Mouse (Mus musculus): ENCODE data around the gene Drg2. TPM values are rescaled to one million over a fixed set of nuclear protein-coding genes. Genes with fewer than 3 reads are reported as not detected.
A peak's percentile ranks its signal among the peaks of the same experiment; 100 is the strongest.
"Not testable (repeated sequence)": the region's sequence is repeated elsewhere in the genome, so short reads cannot be mapped to it uniquely, and the experiment has no call there.

Gene Drg2
- polyA plus RNA-seq, 1 experiment = 67.4 TPM

GRCm38 (mm10) chr11:60433501-60433900, 20.9 kb upstream of the Drg2 start:
- no peaks in the 10 kb centered on the region for H3K9me3 ChIP-seq (replicated peaks; ENCODE audit: control insufficient read depth, insufficient read depth, low read length, poor library complexity, severe bottlenecking)
- H3K9ac ChIP-seq (ENCODE audit: low read depth, poor library complexity, severe bottlenecking) = no peak overlapping the region
- no peak for TF ChIP-seq CTCF (IDR thresholded peaks at IDR 0.05; ENCODE audit: low read depth, low read length)
- no peak for TF ChIP-seq POLR2A (IDR thresholded peaks at IDR 0.05; ENCODE audit: insufficient read depth, low read length)
- no peak for TF ChIP-seq EP300 (IDR thresholded peaks at IDR 0.05; ENCODE audit: insufficient read depth, low read depth, low read length)
- H3K4me3 ChIP-seq (ENCODE audit: low read depth, low read length) = no peak overlapping the region
- peaks cover 28% of the 10 kb centered on the region for H3K36me3 ChIP-seq (ENCODE audit: control insufficient read depth, insufficient read depth, low read length, poor library complexity, severe bottlenecking)
- peaks cover 4% of the 10 kb centered on the region for H3K4me1 ChIP-seq (ENCODE audit: control insufficient read depth, insufficient read depth, low read length)
- no peak overlapping the region for H3K27ac ChIP-seq (ENCODE audit: insufficient read depth, low read length)
- no peaks in the 10 kb centered on the region for H3K27me3 ChIP-seq (ENCODE audit: control insufficient read depth, insufficient read depth, low read length, poor library complexity, severe bottlenecking)

GRCm38 (mm10) chr11:60435133-60435532, 19.3 kb upstream of the Drg2 start:
- H3K9ac ChIP-seq (ENCODE audit: low read depth, poor library complexity, severe bottlenecking) = no peak overlapping the region
- H3K4me3 ChIP-seq (ENCODE audit: low read depth, low read length) = no peak overlapping the region
- H3K9me3 ChIP-seq (replicated peaks; ENCODE audit: control insufficient read depth, insufficient read depth, low read length, poor library complexity, severe bottlenecking) = no peaks in the 10 kb centered on the region
- no peak overlapping the region for H3K27ac ChIP-seq (ENCODE audit: insufficient read depth, low read length)
- peaks cover 28% of the 10 kb centered on the region for H3K36me3 ChIP-seq (ENCODE audit: control insufficient read depth, insufficient read depth, low read length, poor library complexity, severe bottlenecking)
- TF ChIP-seq EP300 (IDR thresholded peaks at IDR 0.05; ENCODE audit: insufficient read depth, low read depth, low read length) (no peak), POLR2A (IDR thresholded peaks at IDR 0.05; ENCODE audit: insufficient read depth, low read length) (no peak), CTCF (IDR thresholded peaks at IDR 0.05; ENCODE audit: low read depth, low read length) (no peak)
- peaks cover 6% of the 10 kb centered on the region for H3K4me1 ChIP-seq (ENCODE audit: control insufficient read depth, insufficient read depth, low read length)
- H3K27me3 ChIP-seq (ENCODE audit: control insufficient read depth, insufficient read depth, low read length, poor library complexity, severe bottlenecking) = no peaks in the 10 kb centered on the region

- Histone ChIP-seq H3K27ac (ENCODE audit: insufficient read depth, low read length) (no peak overlapping the region), H3K27me3 (ENCODE audit: control insufficient read depth, insufficient read depth, low read length, poor library complexity, severe bottlenecking) (no peaks in the 10 kb centered on the region), H3K4me1 (ENCODE audit: control insufficient read depth, insufficient read depth, low read length) (peaks cover 7% of the 10 kb centered on the region), H3K4me3 (ENCODE audit: low read depth, low read length) (no peak overlapping the region), H3K9ac (ENCODE audit: low read depth, poor library complexity, severe bottlenecking) (no peak overlapping the region), H3K36me3 (ENCODE audit: control insufficient read depth, insufficient read depth, low read length, poor library complexity, severe bottlenecking) (peaks cover 31% of the 10 kb centered on the region), H3K9me3 (replicated peaks; ENCODE audit: control insufficient read depth, insufficient read depth, low read length, poor library complexity, severe bottlenecking) (no peaks in the 10 kb centered on the region)
- TF ChIP-seq EP300 (IDR thresholded peaks at IDR 0.05; ENCODE audit: insufficient read depth, low read depth, low read length) (no peak), CTCF (IDR thresholded peaks at IDR 0.05; ENCODE audit: low read depth, low read length) (no peak), POLR2A (IDR thresholded peaks at IDR 0.05; ENCODE audit: insufficient read depth, low read length) (no peak)
Observed at GRCm38 (mm10) chr11:60436618-60437017, 17.8 kb upstream of the Drg2 start.

- H3K36me3 ChIP-seq (ENCODE audit: control insufficient read depth, insufficient read depth, low read length, poor library complexity, severe bottlenecking) = peaks cover 38% of the 10 kb centered on the region
- not testable (repeated sequence) for H3K4me3 ChIP-seq (ENCODE audit: low read depth, low read length); H3K9me3 ChIP-seq (replicated peaks; ENCODE audit: control insufficient read depth, insufficient read depth, low read length, poor library complexity, severe bottlenecking); H3K27me3 ChIP-seq (ENCODE audit: control insufficient read depth, insufficient read depth, low read length, poor library complexity, severe bottlenecking); H3K9ac ChIP-seq (ENCODE audit: low read depth, poor library complexity, severe bottlenecking)
- H3K4me1 ChIP-seq (ENCODE audit: control insufficient read depth, insufficient read depth, low read length) = peaks cover 13% of the 10 kb centered on the region
- peak overlapping the region; percentile 82 for H3K27ac ChIP-seq (ENCODE audit: insufficient read depth, low read length)
Observed at GRCm38 (mm10) chr11:60439621-60440020, 14.8 kb upstream of the Drg2 start.

GRCm38 (mm10) chr11:60440176-60440575, 14.2 kb upstream of the Drg2 start:
- H3K4me3 ChIP-seq (ENCODE audit: low read depth, low read length) = no peak overlapping the region
- H3K9ac ChIP-seq (ENCODE audit: low read depth, poor library complexity, severe bottlenecking) = no peak overlapping the region
- peaks cover 37% of the 10 kb centered on the region for H3K36me3 ChIP-seq (ENCODE audit: control insufficient read depth, insufficient read depth, low read length, poor library complexity, severe bottlenecking)
- H3K9me3 ChIP-seq (replicated peaks; ENCODE audit: control insufficient read depth, insufficient read depth, low read length, poor library complexity, severe bottlenecking) = no peaks in the 10 kb centered on the region
- no peaks in the 10 kb centered on the region for H3K27me3 ChIP-seq (ENCODE audit: control insufficient read depth, insufficient read depth, low read length, poor library complexity, severe bottlenecking)
- no peak for TF ChIP-seq CTCF (IDR thresholded peaks at IDR 0.05; ENCODE audit: low read depth, low read length)
- TF ChIP-seq EP300 (IDR thresholded peaks at IDR 0.05; ENCODE audit: insufficient read depth, low read depth, low read length) = peak; percentile 76; the same call in 1 of the 2 replicates
- H3K4me1 ChIP-seq (ENCODE audit: control insufficient read depth, insufficient read depth, low read length) = peaks cover 13% of the 10 kb centered on the region
- H3K27ac ChIP-seq (ENCODE audit: insufficient read depth, low read length) = peak overlapping the region; percentile 88

GRCm38 (mm10) chr11:60442896-60443295, 11.5 kb upstream of the Drg2 start:
- TF ChIP-seq POLR2A (IDR thresholded peaks at IDR 0.05; ENCODE audit: insufficient read depth, low read length) (no peak), CTCF (IDR thresholded peaks at IDR 0.05; ENCODE audit: low read depth, low read length) (no peak), EP300 (IDR thresholded peaks at IDR 0.05; ENCODE audit: insufficient read depth, low read depth, low read length) (no peak)
- Histone ChIP-seq H3K9me3 (replicated peaks; ENCODE audit: control insufficient read depth, insufficient read depth, low read length, poor library complexity, severe bottlenecking) (no peaks in the 10 kb centered on the region), H3K36me3 (ENCODE audit: control insufficient read depth, insufficient read depth, low read length, poor library complexity, severe bottlenecking) (peaks cover 19% of the 10 kb centered on the region), H3K4me1 (ENCODE audit: control insufficient read depth, insufficient read depth, low read length) (peaks cover 9% of the 10 kb centered on the region), H3K27ac (ENCODE audit: insufficient read depth, low read length) (peak overlapping the region; percentile 14; the same call in 1 of the 2 replicates), H3K9ac (ENCODE audit: low read depth, poor library complexity, severe bottlenecking) (no peak overlapping the region), H3K27me3 (ENCODE audit: control insufficient read depth, insufficient read depth, low read length, poor library complexity, severe bottlenecking) (no peaks in the 10 kb centered on the region), H3K4me3 (ENCODE audit: low read depth, low read length) (no peak overlapping the region)

All from ES-Bruce4 (cell line).